Mouse (Mus musculus): Measurements from ENCODE around the gene Srgap2. TPM values are rescaled to one million over a fixed set of nuclear protein-coding genes. Genes with fewer than 3 reads are reported as not detected.

The Srgap2 gene
- polyA plus RNA-seq, 1 experiment from 2014 or later, result 4.1 TPM

DNA sequence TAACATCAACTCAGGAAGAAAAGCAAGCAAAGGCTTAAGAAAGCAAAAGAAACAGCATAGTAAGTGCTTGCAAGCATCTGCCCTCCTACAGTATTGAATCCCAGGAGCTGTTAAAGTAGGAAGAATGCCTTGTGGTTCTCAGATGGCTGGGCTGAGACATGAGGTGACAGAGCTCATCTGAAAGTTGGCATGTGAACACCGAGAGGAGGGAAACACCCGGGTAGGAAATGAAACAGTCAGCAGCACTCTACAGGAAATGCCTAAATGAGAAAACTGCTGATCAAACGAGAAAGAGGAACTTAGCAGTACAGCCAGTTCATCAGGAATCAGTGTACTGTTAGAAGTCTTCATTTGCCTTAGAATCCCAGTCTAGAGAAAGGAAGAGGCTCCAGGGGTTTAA lies 142.7 kb downstream of the Srgap2 start:
- Histone ChIP-seq H3K27ac (ENCODE audit: low read depth) (peak overlapping the region; percentile 55), H3K9me3 (ENCODE audit: low read length) (no peaks in the 10 kb centered on the region), H3K27me3 (ENCODE audit: insufficient read depth, low read length) (no peaks in the 10 kb centered on the region), H3K36me3 (replicated peaks; ENCODE audit: insufficient read depth, low read length) (no peaks in the 10 kb centered on the region), H3K4me3 (ENCODE audit: low read depth, low read length) (no peak overlapping the region), H3K4me2 (ENCODE audit: low read depth, low read length) (peak overlapping the region; percentile 40; the same call in 1 of the 2 replicates), H3K4me1 (ENCODE audit: insufficient read depth) (peaks cover 9% of the 10 kb centered on the region; the same call in 1 of the 2 replicates), H3K9ac (replicated peaks) (no peak overlapping the region)
- DNase-seq (no peak), ATAC-seq (peak; percentile 45)
- no peak for TF ChIP-seq CTCF (IDR thresholded peaks at IDR 0.05; ENCODE audit: low read depth)
- 0 out of 2 replicates have a peak, but pooled peaks have one; percentile 16 for TF ChIP-seq EP300 (IDR thresholded peaks at IDR 0.05; ENCODE audit: low read depth)
- 23% methylated on average over 3 of the region's 3 CpGs for WGBS (ENCODE audit: insufficient replicate concordance)

DNA sequence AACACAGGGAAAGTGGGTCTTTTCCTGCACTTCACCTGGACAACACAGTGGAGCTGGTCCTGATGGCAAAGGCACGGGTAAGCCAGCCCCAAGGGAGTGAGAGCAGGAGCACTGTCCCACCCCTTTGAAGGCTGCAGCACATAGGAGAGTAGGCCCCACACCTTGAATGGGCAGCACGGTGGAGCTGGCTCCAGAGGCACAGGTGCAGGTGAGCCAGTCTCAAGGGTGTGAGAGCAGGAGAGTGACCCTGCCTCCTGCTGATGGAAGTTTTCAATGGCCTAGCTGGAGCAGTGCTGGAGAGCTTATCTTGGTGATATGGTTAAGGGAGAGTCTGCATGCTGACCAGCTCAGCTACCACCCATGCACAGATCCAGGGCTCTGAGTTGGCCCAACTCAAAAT lies 145.0 kb downstream of the Srgap2 start:
- no peak overlapping the region for H3K4me2 ChIP-seq (ENCODE audit: low read depth, low read length)
- WGBS (ENCODE audit: insufficient replicate concordance), result 70% methylated on average over 2 of the region's 2 CpGs
- no peaks in the 10 kb centered on the region for H3K27me3 ChIP-seq (ENCODE audit: insufficient read depth, low read length)
- H3K4me3 ChIP-seq (ENCODE audit: low read depth, low read length), result no peak overlapping the region
- TF ChIP-seq CTCF (IDR thresholded peaks at IDR 0.05; ENCODE audit: low read depth), result no peak
- H3K4me1 ChIP-seq (ENCODE audit: insufficient read depth), result peaks cover 18% of the 10 kb centered on the region
- DNase-seq, result no peak
- H3K27ac ChIP-seq (ENCODE audit: low read depth), result no peak overlapping the region
- no peak overlapping the region for H3K9ac ChIP-seq (replicated peaks)
- no peaks in the 10 kb centered on the region for H3K36me3 ChIP-seq (replicated peaks; ENCODE audit: insufficient read depth, low read length)
- no peak for ATAC-seq
- H3K9me3 ChIP-seq (ENCODE audit: low read length), result no peaks in the 10 kb centered on the region

DNA sequence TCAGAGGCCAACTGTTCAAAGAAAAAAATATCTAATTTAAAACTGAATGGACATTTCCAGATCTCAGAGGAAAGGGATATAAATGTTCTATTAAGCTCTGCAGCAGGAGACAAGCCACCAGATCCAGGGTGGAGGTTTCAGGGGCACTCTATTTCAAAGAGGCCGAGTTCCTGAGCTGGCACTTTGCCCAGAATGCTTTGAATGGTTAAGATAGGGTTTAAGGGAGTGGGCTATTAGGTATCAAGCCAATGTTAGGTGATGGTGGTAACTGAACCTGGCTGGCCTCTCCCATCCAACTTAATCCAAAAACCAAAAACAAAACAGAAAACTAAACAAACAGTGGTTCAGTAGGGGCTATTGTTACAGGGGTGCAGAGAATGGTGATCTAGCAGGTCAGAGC lies 146.9 kb downstream of the Srgap2 start:
- no peak overlapping the region for H3K27ac ChIP-seq (ENCODE audit: low read depth)
- H3K4me3 ChIP-seq (ENCODE audit: low read depth, low read length), result no peak overlapping the region
- peaks cover 14% of the 10 kb centered on the region for H3K4me1 ChIP-seq (ENCODE audit: insufficient read depth)
- H3K9me3 ChIP-seq (ENCODE audit: low read length), result no peaks in the 10 kb centered on the region
- H3K36me3 ChIP-seq (replicated peaks; ENCODE audit: insufficient read depth, low read length), result no peaks in the 10 kb centered on the region
- H3K9ac ChIP-seq (replicated peaks), result no peak overlapping the region
- ATAC-seq, result no peak
- no peak overlapping the region for H3K4me2 ChIP-seq (ENCODE audit: low read depth, low read length)
- no peaks in the 10 kb centered on the region for H3K27me3 ChIP-seq (ENCODE audit: insufficient read depth, low read length)
- TF ChIP-seq CTCF (IDR thresholded peaks at IDR 0.05; ENCODE audit: low read depth), result no peak
- 25% methylated on average over 1 of the region's 1 CpGs for WGBS (ENCODE audit: insufficient replicate concordance)
- DNase-seq, result no peak

DNA sequence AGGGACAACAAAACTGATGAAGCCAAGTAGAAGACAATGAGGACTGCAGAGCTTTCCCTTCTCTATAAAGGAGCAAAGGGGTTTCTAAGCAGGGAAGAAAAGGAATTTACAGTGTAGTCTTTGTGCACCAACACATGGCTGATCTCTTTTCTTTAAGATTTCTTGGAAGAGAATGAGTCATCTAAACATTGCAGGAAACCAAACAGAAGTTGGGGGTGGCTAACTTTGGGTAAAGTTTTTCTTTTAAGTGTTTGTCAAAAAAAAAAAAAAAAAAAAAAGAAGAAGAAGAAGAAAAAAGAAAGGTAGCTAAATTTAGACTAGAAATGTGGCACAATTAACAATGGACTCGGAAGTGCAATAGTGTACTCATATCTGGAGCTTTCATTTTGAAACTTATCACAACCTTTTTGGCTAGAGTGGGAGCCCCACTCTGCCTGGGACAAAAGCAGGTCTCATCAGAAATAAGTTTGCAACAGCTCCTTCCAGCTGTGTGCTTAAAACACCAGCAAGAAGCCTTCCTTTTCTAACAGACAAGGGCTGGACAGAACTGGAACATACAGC lies 148.2 kb downstream of the Srgap2 start:
- TF ChIP-seq EP300 (IDR thresholded peaks at IDR 0.05; ENCODE audit: low read depth) (no peak), CTCF (IDR thresholded peaks at IDR 0.05; ENCODE audit: low read depth) (no peak)
- Histone ChIP-seq H3K27ac (ENCODE audit: low read depth) (peak overlapping the region; percentile 67), H3K4me3 (ENCODE audit: low read depth, low read length) (no peak overlapping the region), H3K4me2 (ENCODE audit: low read depth, low read length) (no peak overlapping the region), H3K9me3 (ENCODE audit: low read length) (no peaks in the 10 kb centered on the region), H3K36me3 (replicated peaks; ENCODE audit: insufficient read depth, low read length) (no peaks in the 10 kb centered on the region), H3K27me3 (ENCODE audit: insufficient read depth, low read length) (no peaks in the 10 kb centered on the region), H3K4me1 (ENCODE audit: insufficient read depth) (peaks cover 13% of the 10 kb centered on the region), H3K9ac (replicated peaks) (no peak overlapping the region)
- 35% methylated on average over 1 of the region's 1 CpGs for WGBS (ENCODE audit: insufficient replicate concordance)
- DNase-seq (no peak), ATAC-seq (no peak)

DNA sequence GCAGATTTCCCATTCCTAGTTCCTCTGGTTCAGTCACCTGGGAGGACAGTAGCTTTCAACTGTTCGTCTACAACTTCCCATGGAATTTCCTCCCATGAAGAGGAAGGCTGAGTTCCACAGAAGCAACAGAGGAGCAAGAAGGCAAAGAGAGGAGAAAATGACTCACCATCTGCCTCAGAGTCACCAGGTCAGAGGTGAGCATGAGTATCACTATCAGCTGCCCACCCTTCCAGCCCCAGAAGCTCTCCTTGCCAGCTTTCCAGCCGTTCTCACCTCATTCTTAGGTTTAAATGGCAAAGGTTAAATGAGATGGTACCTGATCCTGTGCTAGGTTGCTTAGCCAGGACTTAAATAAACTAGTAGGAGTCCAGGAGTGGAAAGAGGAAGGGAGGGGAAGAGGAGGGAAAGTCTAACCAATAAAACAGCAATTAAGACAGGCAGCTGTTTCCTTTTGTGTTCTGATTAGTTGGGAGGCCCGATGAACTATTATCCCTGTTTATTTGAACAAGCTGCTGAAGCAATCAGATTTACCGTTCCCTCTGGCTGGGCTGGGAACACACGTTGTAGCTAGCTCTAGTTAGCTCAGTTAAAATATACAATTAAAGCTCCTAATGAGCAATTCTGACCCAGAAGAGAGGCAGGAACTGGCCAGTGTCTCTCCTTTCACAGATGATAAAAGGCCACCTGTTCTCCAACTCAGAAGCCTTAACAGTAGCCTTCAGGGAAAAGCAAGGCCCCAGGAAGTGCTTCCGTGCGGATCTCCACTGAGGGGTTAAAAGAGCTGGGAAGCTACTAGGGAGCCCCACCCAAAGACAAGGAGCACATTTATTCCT lies 148.9 kb downstream of the Srgap2 start:
- no peak for DNase-seq
- Histone ChIP-seq H3K4me2 (ENCODE audit: low read depth, low read length) (no peak overlapping the region), H3K4me1 (ENCODE audit: insufficient read depth) (peaks cover 13% of the 10 kb centered on the region), H3K27ac (ENCODE audit: low read depth) (peak overlapping the region; percentile 67), H3K36me3 (replicated peaks; ENCODE audit: insufficient read depth, low read length) (no peaks in the 10 kb centered on the region), H3K27me3 (ENCODE audit: insufficient read depth, low read length) (no peaks in the 10 kb centered on the region), H3K4me3 (ENCODE audit: low read depth, low read length) (no peak overlapping the region), H3K9ac (replicated peaks) (no peak overlapping the region; the same call in 1 of the 2 replicates), H3K9me3 (ENCODE audit: low read length) (no peaks in the 10 kb centered on the region)
- no peak for ATAC-seq
- TF ChIP-seq CTCF (IDR thresholded peaks at IDR 0.05; ENCODE audit: low read depth) (no peak), EP300 (IDR thresholded peaks at IDR 0.05; ENCODE audit: low read depth) (no peak)
- 43% methylated on average over 7 of the region's 7 CpGs for WGBS (ENCODE audit: insufficient replicate concordance)

DNA sequence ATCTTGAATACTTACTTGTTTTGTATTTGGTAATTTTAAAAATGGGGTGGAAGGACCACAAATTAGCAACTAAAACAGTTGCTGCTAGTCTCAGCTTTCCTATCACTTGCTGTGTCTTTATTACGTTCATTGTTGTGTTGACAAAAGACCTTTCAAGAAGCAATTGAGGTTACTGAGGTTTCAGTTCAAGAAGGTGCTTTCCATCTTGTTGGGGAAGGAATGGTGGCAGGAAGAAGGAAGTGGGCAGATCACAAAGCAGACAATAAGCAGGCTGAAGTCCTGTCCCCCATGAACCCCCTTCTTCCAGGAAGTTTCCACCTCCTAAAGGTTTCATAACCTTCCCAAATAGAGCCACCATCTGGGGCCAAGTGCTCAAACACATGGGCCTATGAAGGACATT lies 161.3 kb downstream of the Srgap2 start:
- no peak for DNase-seq
- Histone ChIP-seq H3K27me3 (ENCODE audit: insufficient read depth, low read length) (no peaks in the 10 kb centered on the region), H3K9me3 (ENCODE audit: low read length) (no peaks in the 10 kb centered on the region), H3K36me3 (replicated peaks; ENCODE audit: insufficient read depth, low read length) (no peaks in the 10 kb centered on the region), H3K4me1 (ENCODE audit: insufficient read depth) (no peaks in the 10 kb centered on the region), H3K27ac (ENCODE audit: low read depth) (no peak overlapping the region), H3K4me3 (ENCODE audit: low read depth, low read length) (no peak overlapping the region), H3K9ac (replicated peaks) (no peak overlapping the region), H3K4me2 (ENCODE audit: low read depth, low read length) (no peak overlapping the region)
- 61% methylated on average over 1 of the region's 1 CpGs for WGBS (ENCODE audit: insufficient replicate concordance)
- ATAC-seq, result no peak
- TF ChIP-seq CTCF (IDR thresholded peaks at IDR 0.05; ENCODE audit: low read depth) (no peak), EP300 (IDR thresholded peaks at IDR 0.05; ENCODE audit: low read depth) (no peak)

All from liver, postnatal 0 days (tissue).